Mouse (Mus musculus) G1E (cell line): ENCODE data around the gene Eps8l3.

Source experiments
- CTCF ChIP-seq: IDR thresholded peaks from 2 replicates; pipeline ENCODE4 v1.5.1; 2012; ENCODE audit warnings: low read depth, low read length, inconsistent platforms, mixed read lengths
- GATA1 ChIP-seq: IDR thresholded peaks from 2 replicates; pipeline ENCODE4 v1.6.1; 2012; ENCODE audit warnings: borderline replicate concordance, low read length, inconsistent platforms, mixed read lengths
- TAL1 ChIP-seq: conservative IDR thresholded peaks from 2 replicates; pipeline ENCODE4 v1.6.1; 2012; ENCODE audit warnings: low read depth, low read length, inconsistent platforms, mixed read lengths

DNA sequence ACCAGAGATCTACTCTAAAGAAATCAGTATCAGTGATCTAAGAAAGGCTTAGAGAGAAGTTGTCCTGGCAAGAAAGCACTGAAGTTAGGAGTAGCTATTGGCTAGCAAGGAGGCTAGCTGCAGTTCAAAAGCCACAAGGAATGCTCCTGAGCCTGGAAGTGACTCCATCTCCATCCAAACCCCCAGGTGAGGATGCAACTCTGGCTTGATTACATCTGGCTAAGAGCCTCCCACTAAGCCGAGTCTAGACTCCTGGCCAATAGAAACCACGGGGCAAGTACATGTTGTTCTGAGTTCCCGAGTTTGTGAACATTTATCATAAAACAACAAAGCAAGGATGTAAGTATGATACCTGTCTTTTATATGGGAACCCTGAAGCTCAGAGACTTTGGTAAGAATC is 33.6 kb upstream of the Eps8l3 start:
- no peak for TF ChIP-seq CTCF
- no peak for TF ChIP-seq TAL1
- TF ChIP-seq GATA1: no peak
